ENCODE assay signal across 8 mouse cellular contexts in genomic region chr14:54553975-54554769, GRCm38 (mm10). TPM values are rescaled to one million over a fixed set of nuclear protein-coding genes. Genes with fewer than 3 reads are reported as not detected.
A peak's percentile ranks its signal among the peaks of the same experiment; 100 is the strongest.
DNase-seq lines count a peak whose midpoint lies in the region; ATAC-seq and TF ChIP-seq lines count a peak whose summit lies in the region.

Gene Haus4, minus strand, starts transcription at chr14:54554616.

- peak; percentile 87 for ATAC-seq in common myeloid progenitor, adult 5-6 weeks (replicated peaks; ENCODE audit: low read depth, poor library complexity, severe bottlenecking)
- peak; percentile 96 for ATAC-seq in hindbrain, embryonic 16.5 days

- peak within 1 kb of the TSS; percentile 96 for H3K4me2 ChIP-seq in hindbrain, embryonic 16.5 days (ENCODE audit: low read length)

- peaks cover 4% of the 10 kb centered on the region; the same call in 1 of the 2 replicates for H3K4me1 ChIP-seq in hindbrain, embryonic 16.5 days (ENCODE audit: control insufficient read depth, insufficient read depth, low read depth, low read length)
- H3K4me1 ChIP-seq in megakaryocyte, embryonic 14.5 days, result peaks cover 22% of the 10 kb centered on the region

- H3K27me3 ChIP-seq in hindbrain, embryonic 16.5 days (replicated peaks; ENCODE audit: control insufficient read depth, insufficient read depth, low read length), result no peaks in the 10 kb centered on the region
- H3K27me3 ChIP-seq in megakaryocyte, embryonic 14.5 days (replicated peaks), result peaks cover 3% of the 10 kb centered on the region

- peak; percentile 91 to 97 for DNase-seq in adrenal gland, adult (ENCODE audit: inconsistent age in 2 of 2, low spot score in 1 of 2)
- peak; percentile 89 for DNase-seq in gastrocnemius, adult 2 months
- peak; percentile 61 to 64 for DNase-seq in left cerebral cortex, adult 2 months (ENCODE audit: extremely low spot score in 1 of 2, low spot score in 2 of 2)
- peak; percentile 59 to 67 for DNase-seq in right cerebral cortex, adult 2 months (ENCODE audit: low spot score in 2 of 2)
- DNase-seq in urinary bladder, postnatal 36 days (ENCODE audit: low spot score in 2 of 2), result peak; percentile 71 to 82

- no peaks in the 10 kb centered on the region; the same call in 1 of the 2 replicates for H3K9me3 ChIP-seq in hindbrain, embryonic 16.5 days (ENCODE audit: control insufficient read depth, low read length)
- no peaks in the 10 kb centered on the region for H3K9me3 ChIP-seq in megakaryocyte, embryonic 14.5 days

- peak within 1 kb of the TSS; percentile 72 for H3K4me3 ChIP-seq in gastrocnemius, adult 2 months
- H3K4me3 ChIP-seq in hindbrain, embryonic 16.5 days (ENCODE audit: low read length), result peak within 1 kb of the TSS; percentile 75
- peak within 1 kb of the TSS; percentile 63 for H3K4me3 ChIP-seq in left cerebral cortex, adult 2 months
- H3K4me3 ChIP-seq in megakaryocyte, embryonic 14.5 days (replicated peaks), result peak within 1 kb of the TSS; percentile 95

- WGBS in hindbrain, embryonic 16.5 days, result under 1% methylated on average over 75 of the region's 76 CpGs

- H3K36me3 ChIP-seq in hindbrain, embryonic 16.5 days (ENCODE audit: control insufficient read depth, insufficient read depth, low read length), result peaks cover 4% of the 10 kb centered on the region; the same call in 1 of the 2 replicates
- peaks cover 29% of the 10 kb centered on the region for H3K36me3 ChIP-seq in megakaryocyte, embryonic 14.5 days (replicated peaks; ENCODE audit: low read length)

- peak within 1 kb of the TSS; percentile 87 for H3K27ac ChIP-seq in gastrocnemius, adult 2 months
- peak within 1 kb of the TSS; percentile 79 for H3K27ac ChIP-seq in hindbrain, embryonic 16.5 days (ENCODE audit: low read depth, low read length)
- H3K27ac ChIP-seq in left cerebral cortex, adult 2 months, result peak within 1 kb of the TSS; percentile 42; the same call in 1 of the 2 replicates

- TF ChIP-seq CTCF in gastrocnemius, adult 2 months (IDR thresholded peaks at IDR 0.05), result peak; percentile 58
- TF ChIP-seq CTCF in left cerebral cortex, adult 2 months (IDR thresholded peaks at IDR 0.05), result peak; percentile 40

- intact Hi-C loops in gastrocnemius, adult 2 months (cut with DNase I), result no loop called here
- intact Hi-C loops in left cerebral cortex, adult 2 months (cut with DNase I), result no loop called here

- peak within 1 kb of the TSS; percentile 78 for H3K9ac ChIP-seq in hindbrain, embryonic 16.5 days (ENCODE audit: low read depth, low read length)

RNA-seq across cellular contexts. Expression of gene Haus4, which starts in this region (rescaled TPM):
- 74.5 and 85.9 TPM in 2 replicates for total RNA-seq in common myeloid progenitor, adult 5-6 weeks (2017)
- total RNA-seq in gastrocnemius, adult 2 months (2021), result 1 to 10 TPM; 3.1 to 3.3 TPM
- 19.4 and 20.7 TPM in 2 replicates for polyA plus RNA-seq in hindbrain, embryonic 16.5 days (2015; fragmentation: Nextera tagmentation; extraction: Ambion mirVana)
- 1 to 10 TPM; 2.2 to 2.7 TPM for total RNA-seq in left cerebral cortex, adult 2 months (2021)
- 1.1 and 21.3 TPM in 2 replicates for polyA plus RNA-seq in megakaryocyte, embryonic 14.5 days (2012; ENCODE audit: insufficient read depth, low replicate concordance)

Comparison
In these comparisons a context has a peak if more than half of its experiments do, and no peak if none do; other contexts are left out.
1. Peak in every context shown above with its lines: DNase-seq, ATAC-seq, H3K4me3 ChIP-seq and H3K27ac ChIP-seq.
2. RNA of gene Haus4 (total RNA-seq): 74.5 to 85.9 TPM in common myeloid progenitor, adult 5-6 weeks; 3.1 to 3.3 TPM in gastrocnemius, adult 2 months and 2.2 to 2.7 TPM in left cerebral cortex, adult 2 months; every median in the first group is over 10 times any median in the second.